Mouse (Mus musculus) hindbrain, embryonic 15.5 days (tissue): ENCODE data around the gene Hoxa2. TPM values are rescaled to one million over a fixed set of nuclear protein-coding genes. Genes with fewer than 3 reads are reported as not detected.

Source experiments
- ATAC-seq: fragments of 200-750 bp; cut with Nextera tagmentation; 2 replicates; pipeline ENCODE4 v1.8.0; 2017; ENCODE audit warnings: low read depth, moderate number of reproducible peaks, moderate TSS enrichment; ENCODE audit not compliant: low FRiP score
- H3K27ac ChIP-seq: fragments of 300-500 bp; sonication (generic); replicated peaks from 2 replicates; pipeline ENCODE4 v1.5.1; 2015; ENCODE audit warnings: mild to moderate bottlenecking, inconsistent platforms
- H3K27me3 ChIP-seq: fragments of 300-500 bp; sonication (generic); 2 replicates; pipeline ENCODE4 v1.6.1; 2015; ENCODE audit warnings: control low read depth, inconsistent platforms
- H3K36me3 ChIP-seq: fragments of 300-500 bp; sonication (generic); 2 replicates; pipeline ENCODE4 v1.6.1; 2015; ENCODE audit warnings: control low read depth, inconsistent platforms
- H3K4me1 ChIP-seq: fragments of 300-500 bp; sonication (generic); replicated peaks from 2 replicates; pipeline ENCODE4 v1.6.1; 2015; ENCODE audit warnings: control low read depth, inconsistent platforms
- H3K4me2 ChIP-seq: fragments of 300-500 bp; sonication (generic); 2 replicates; pipeline ENCODE4 v1.6.1; 2015; ENCODE audit warnings: moderate library complexity, mild to moderate bottlenecking, inconsistent platforms
- H3K4me3 ChIP-seq: fragments of 300-500 bp; sonication (generic); 2 replicates; pipeline ENCODE4 v1.5.1; 2015; ENCODE audit warnings: mild to moderate bottlenecking, inconsistent platforms
- H3K9ac ChIP-seq: fragments of 300-500 bp; sonication (generic); 2 replicates; pipeline ENCODE4 v1.6.1; 2015; ENCODE audit warnings: inconsistent platforms
- H3K9me3 ChIP-seq: fragments of 300-500 bp; sonication (generic); 2 replicates; pipeline ENCODE4 v1.6.1; 2016; ENCODE audit warnings: control low read depth, inconsistent platforms
- WGBS: fragments of 180-500 bp; shearing (Covaris S2); methylation state at CpG from one replicate; pipeline ENCODE4 v1.1.7; 2015; 5-methylcytosine and 5-hydroxymethylcytosine counted together
- polyA plus RNA-seq: library from polyadenylated mRNA; unstranded; fragments of >200 nt; fragmentation: Nextera tagmentation; extraction: Ambion mirVana; gene quantifications from 2 replicates; pipeline ENCODE4 v1.2.1, GENCODE M21; 2015

Hoxa2 gene
- polyA plus RNA-seq, 1 experiment from 2014 or later = 26.8 TPM

DNA sequence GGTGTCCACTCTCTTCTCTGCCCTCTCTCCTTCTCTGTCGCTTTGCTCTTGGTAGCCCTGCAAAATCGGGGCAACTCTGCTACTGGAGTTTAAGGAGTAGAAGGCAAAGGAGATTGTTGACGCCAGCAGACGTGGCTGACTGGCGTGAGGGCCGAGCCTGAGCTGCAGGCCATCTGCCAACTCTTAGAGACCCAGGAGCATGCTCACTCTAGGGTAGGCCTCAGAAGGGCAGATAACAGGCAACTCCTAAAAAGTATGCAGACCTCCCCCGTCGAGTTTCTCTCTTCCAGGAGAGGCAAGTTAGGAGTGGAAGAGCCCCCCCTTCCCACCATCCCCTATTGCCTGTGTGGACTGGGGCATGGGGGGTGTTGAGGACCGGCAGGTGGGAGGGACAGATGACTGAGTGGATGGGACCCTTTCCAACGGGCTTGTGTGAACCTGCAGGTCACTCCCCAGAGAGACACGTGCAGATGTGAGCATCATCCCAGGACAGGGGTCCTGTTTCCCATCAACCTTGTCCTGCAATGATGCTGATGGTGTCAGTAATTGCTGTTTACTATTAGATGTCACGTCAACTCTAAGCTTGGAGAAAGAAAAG is 5.4 kb downstream of the Hoxa2 start:
- Histone ChIP-seq H3K4me3 (peak overlapping the region; percentile 87), H3K4me1 (peaks cover 31% of the 10 kb centered on the region), H3K27ac (peak overlapping the region; percentile 89), H3K9me3 (no peaks in the 10 kb centered on the region), H3K36me3 (no peaks in the 10 kb centered on the region), H3K4me2 (peak overlapping the region; percentile 97), H3K27me3 (peaks cover 37% of the 10 kb centered on the region), H3K9ac (peak overlapping the region; percentile 67)
- WGBS = 1% methylated on average over 12 of the region's 12 CpGs
- ATAC-seq = peak; percentile 5

DNA sequence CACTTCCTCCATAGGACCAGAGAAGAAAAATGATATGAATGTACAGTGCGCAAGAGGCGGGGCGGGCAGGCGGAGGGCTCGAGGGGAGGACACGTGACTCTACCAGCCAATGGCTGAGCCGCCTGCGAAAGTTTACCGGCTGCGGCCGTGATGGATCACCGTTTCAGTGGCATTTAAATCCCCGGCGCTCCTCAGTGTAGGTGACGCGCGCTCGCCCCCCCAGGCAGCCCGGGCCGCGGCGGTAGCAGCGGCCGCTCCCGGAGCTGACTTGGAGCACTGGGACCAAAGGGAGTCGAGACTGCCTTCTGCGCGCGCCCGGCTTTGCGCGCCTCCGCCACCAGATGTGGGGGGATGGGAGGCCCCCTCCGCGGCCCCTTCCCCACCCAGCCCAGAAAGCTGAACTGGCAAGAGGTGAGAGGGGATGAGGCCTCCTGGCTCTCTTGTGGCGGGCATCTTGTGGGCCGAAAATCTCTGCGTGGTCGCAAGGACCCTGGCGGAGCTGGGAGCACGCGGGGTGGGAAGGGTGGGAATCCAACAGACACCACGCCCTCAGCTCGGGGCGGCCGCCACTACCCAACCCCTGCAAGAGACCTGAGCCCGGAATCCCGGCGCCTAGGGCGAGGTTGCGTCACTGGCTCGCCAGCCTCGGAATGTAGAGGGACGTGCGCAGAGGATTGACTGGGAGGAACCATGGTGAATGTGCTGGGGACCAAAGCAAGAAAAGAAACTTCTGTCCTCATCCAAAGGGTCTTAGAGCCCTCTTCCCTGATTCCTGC is 6.2 kb downstream of the Hoxa2 start, which contains the start of gene Hoxa1:
Gene Hoxa1, minus strand, starts transcription at position 42 of the 776 bp plus-strand sequence.
- peak within 1 kb of the TSS; percentile 97 for H3K4me2 ChIP-seq
- peak within 1 kb of the TSS; percentile 89 for H3K27ac ChIP-seq
- H3K4me3 ChIP-seq = peak within 1 kb of the TSS; percentile 87
- H3K4me1 ChIP-seq = peaks cover 31% of the 10 kb centered on the region
- peaks cover 44% of the 10 kb centered on the region for H3K27me3 ChIP-seq
- WGBS = under 1% methylated on average over 54 of the region's 55 CpGs
- no peaks in the 10 kb centered on the region for H3K36me3 ChIP-seq
- H3K9me3 ChIP-seq = no peaks in the 10 kb centered on the region
- peak within 1 kb of the TSS; percentile 67 for H3K9ac ChIP-seq
- ATAC-seq = peak; percentile 92

DNA sequence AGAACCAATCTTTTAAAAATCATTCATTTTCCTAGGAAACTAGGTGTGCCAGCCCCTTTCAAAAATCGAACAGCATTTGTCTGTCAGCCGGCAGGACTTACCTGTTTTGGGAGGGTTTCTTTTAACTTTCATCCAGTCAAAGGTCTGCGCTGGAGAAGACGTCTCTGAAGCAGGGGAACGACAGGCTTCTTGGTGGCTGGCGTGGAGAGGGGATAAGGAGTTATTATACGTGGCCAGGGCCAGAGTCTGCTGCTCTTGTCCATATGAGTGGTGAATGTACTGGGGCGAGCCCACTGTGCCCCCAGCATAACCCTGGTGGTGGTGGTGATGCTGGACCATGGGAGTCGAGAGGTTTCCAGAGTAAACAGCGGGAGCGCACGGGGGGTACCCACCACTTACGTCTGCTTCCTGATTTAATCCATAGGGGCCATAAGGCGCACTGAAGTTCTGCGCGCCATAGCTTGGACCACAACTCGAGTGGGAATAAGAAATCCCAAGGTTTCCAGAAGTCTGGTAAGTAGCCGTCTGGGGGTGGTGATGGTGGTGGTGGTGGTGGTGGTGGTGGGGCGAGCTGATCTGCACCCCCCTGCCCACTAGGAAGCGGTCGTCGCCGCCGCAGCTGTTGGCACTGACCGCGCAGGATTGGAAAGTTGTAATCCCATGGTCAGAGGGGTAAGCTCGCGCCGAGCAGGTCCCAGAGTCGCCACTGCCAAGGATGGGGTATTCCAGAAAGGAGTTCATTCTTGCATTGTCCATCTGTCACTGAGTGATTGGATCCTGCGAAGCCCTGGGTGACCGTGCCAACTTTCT is 7.0 kb downstream of the Hoxa2 start:
- no peak for ATAC-seq
- peak overlapping the region; percentile 97 for H3K4me2 ChIP-seq
- H3K27ac ChIP-seq = no peak overlapping the region
- H3K36me3 ChIP-seq = no peaks in the 10 kb centered on the region
- peaks cover 31% of the 10 kb centered on the region for H3K4me1 ChIP-seq
- 2% methylated on average over 32 of the region's 32 CpGs for WGBS
- H3K9me3 ChIP-seq = no peaks in the 10 kb centered on the region
- H3K4me3 ChIP-seq = peak overlapping the region; percentile 87
- H3K27me3 ChIP-seq = peaks cover 50% of the 10 kb centered on the region
- H3K9ac ChIP-seq = peak overlapping the region; percentile 27; the same call in 1 of the 2 replicates

DNA sequence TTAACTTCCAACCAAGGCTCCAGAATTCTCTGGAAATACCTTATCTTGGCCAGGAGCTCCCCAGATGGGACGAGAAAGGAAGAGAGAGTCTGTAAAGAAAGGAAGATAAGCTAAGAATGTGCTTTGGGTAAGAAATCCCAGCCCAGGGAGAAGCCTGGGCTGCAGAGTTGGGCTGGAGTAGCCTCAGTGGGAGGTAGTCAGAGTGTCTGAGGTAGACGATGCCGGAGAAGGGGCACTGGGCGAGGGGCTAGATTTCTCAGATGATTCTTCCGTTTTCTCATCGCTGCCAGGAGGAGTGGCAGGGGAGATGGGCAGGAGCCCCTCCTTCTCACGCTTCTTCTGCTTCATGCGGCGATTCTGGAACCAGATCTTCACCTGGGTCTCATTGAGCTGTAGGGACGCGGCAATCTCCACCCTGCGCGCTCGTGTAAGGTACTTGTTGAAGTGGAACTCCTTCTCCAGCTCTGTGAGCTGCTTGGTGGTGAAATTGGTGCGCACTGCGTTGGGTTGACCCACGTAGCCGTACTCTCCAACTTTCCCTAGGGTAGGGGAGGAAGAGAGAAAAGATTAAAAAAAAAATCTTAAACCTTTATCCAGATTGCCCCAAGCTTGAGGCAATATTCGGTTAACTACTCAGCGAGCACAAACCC is 8.0 kb downstream of the Hoxa2 start:
- no peaks in the 10 kb centered on the region for H3K9me3 ChIP-seq
- ATAC-seq = no peak
- H3K4me3 ChIP-seq = peak overlapping the region; percentile 87
- H3K36me3 ChIP-seq = no peaks in the 10 kb centered on the region
- peaks cover 31% of the 10 kb centered on the region for H3K4me1 ChIP-seq
- H3K9ac ChIP-seq = no peak overlapping the region
- H3K4me2 ChIP-seq = peak overlapping the region; percentile 97
- H3K27ac ChIP-seq = no peak overlapping the region
- peaks cover 57% of the 10 kb centered on the region for H3K27me3 ChIP-seq
- WGBS = 6% methylated on average over 20 of the region's 20 CpGs

DNA sequence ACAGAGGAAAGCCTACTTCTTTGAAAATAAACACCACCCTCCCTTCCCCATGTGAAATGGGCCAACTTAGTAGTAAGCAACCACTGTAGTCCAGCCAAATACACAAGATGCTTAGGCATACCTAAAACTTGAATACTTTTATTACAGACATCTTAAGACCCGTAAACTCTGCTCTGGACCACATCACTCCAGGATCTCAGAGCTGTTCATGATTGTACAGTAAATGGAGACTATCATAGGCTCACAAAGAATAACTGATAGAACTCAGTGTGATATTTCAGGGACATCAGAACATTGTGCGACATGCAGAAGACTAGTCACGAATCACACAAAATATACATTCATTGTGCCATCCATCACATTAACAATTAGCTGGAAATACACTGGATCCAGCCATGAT is 9.2 kb downstream of the Hoxa2 start:
- H3K36me3 ChIP-seq = no peaks in the 10 kb centered on the region
- no peak overlapping the region for H3K4me3 ChIP-seq
- H3K27ac ChIP-seq = no peak overlapping the region
- ATAC-seq = no peak
- no peaks in the 10 kb centered on the region for H3K9me3 ChIP-seq
- no peak overlapping the region for H3K9ac ChIP-seq
- H3K4me2 ChIP-seq = no peak overlapping the region
- peaks cover 30% of the 10 kb centered on the region for H3K4me1 ChIP-seq
- peaks cover 60% of the 10 kb centered on the region for H3K27me3 ChIP-seq
- 51% methylated on average over 3 of the region's 3 CpGs for WGBS

DNA sequence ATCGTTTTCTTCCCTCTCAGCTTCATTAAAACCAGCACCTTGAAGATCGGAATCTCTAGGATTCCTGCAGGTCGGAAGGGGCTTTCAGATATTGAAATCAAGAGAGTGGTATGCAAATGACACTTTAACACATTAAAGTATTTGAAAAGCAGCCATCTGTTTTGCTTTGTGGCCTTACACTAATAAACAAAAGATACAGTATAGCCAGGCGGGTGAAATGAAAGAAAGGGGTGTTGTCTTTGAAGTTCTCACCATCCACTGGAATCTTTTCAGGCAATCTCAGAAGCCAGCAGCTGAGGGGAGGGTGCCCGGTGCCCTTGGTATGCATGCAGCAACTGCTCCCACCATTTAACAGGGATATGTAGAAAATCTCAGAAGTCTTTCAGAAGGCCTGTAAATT is 10.6 kb downstream of the Hoxa2 start:
- Histone ChIP-seq H3K27me3 (peaks cover 73% of the 10 kb centered on the region), H3K4me2 (no peak overlapping the region)

DNA sequence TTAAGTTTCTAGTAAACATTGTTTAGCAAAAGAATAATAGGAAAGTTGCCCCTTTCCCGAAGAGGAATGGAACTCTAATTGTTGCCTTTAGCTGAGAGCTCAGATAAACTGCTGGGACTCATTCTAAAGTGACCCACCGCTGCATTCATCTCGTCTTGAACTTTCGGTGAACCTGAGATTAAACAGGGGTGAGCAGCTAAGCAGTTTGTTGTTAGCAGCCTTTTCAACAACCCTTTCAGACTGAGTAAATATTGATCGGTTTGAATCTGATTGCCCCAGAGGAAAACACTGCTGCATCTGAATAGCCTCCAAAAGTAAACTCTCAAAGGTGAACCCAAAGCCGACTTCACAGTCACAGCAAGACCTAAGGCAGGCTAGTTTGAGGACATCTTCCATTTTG is 11.4 kb downstream of the Hoxa2 start:
- H3K36me3 ChIP-seq = no peaks in the 10 kb centered on the region
- H3K27me3 ChIP-seq = peaks cover 73% of the 10 kb centered on the region
- no peak overlapping the region for H3K9ac ChIP-seq
- ATAC-seq = no peak
- H3K27ac ChIP-seq = no peak overlapping the region
- no peaks in the 10 kb centered on the region for H3K9me3 ChIP-seq
- no peak overlapping the region for H3K4me2 ChIP-seq
- peaks cover 9% of the 10 kb centered on the region for H3K4me1 ChIP-seq
- 5% methylated on average over 6 of the region's 6 CpGs for WGBS
- H3K4me3 ChIP-seq = no peak overlapping the region

More for the DNA sequence above, 10.6 kb downstream of the Hoxa2 start:
- 29% methylated on average over 5 of the region's 5 CpGs for WGBS
- no peak overlapping the region for H3K9ac ChIP-seq
- H3K36me3 ChIP-seq = no peaks in the 10 kb centered on the region
- H3K4me1 ChIP-seq = peaks cover 15% of the 10 kb centered on the region
- no peak overlapping the region for H3K4me3 ChIP-seq
- no peak overlapping the region for H3K27ac ChIP-seq
- ATAC-seq = no peak
- H3K9me3 ChIP-seq = no peaks in the 10 kb centered on the region

DNA sequence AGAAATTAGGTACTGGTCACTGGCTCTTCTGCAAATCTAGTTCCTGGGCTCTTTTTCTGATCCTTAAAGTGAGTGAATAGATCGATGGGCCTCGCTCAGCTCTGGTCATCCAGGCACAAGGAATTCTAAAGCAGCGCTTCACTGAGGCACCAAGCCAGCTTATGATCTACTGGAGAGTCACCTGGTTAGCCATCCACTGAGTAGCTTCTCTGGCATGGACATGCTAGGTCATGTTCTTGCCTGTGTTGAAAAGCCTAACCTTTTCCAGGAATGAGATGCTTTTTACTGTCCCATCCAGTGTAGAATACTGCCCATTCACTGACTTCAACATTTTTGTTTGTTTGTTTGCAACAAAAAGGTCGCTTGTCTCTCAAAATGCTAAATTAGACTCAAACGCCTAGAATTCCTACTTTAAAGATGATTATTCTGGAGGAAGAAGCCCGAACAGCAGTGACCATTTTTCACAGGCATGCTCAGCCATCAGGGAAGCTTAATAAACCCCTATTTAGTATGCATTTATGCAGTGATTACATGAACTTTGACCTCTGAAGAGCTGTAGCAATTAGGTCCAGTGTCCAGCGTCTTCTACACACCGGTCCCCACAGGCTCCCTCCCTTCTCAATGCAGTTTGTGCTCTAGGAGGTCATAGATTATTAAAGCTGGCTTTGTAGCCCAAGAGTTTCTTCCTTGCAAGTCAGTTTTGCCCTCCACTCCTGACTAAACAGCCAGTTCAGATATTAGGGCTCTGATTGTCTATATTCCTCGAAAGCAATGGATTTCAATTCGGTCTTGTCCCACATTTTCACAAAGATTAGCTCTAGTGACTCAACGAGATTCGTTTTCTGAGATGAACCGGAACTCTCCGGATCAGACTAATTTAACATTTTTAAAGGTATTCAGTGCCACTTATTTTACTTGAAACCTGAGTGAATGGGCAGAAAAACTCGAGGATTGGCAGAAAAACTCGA is 12.1 kb downstream of the Hoxa2 start:
- Histone ChIP-seq H3K4me3 (no peak overlapping the region), H3K27me3 (peaks cover 75% of the 10 kb centered on the region), H3K9me3 (no peaks in the 10 kb centered on the region), H3K27ac (no peak overlapping the region), H3K36me3 (no peaks in the 10 kb centered on the region), H3K9ac (no peak overlapping the region), H3K4me1 (peaks cover 2% of the 10 kb centered on the region; the same call in 1 of the 2 replicates), H3K4me2 (no peak overlapping the region)
- ATAC-seq = no peak
- WGBS = 12% methylated on average over 16 of the region's 16 CpGs

DNA sequence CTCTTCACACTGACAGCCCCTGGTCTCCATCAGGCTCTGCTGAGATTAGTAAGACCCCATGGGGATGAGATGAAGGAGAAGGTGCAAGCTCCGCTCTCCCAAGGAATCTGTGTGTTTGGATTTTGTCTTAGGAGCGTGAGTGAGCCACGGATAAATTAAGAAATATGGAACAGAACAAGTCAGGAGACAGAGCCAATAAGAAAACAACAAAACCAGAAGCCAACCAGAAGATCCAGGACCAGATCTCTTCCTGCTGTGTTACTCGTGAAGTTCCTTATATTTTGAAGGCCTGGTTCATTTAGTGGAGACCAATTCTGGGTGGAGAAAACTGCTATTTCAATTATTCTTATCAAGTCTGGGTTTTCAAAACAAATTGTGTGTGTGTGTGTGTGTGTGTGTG is 13.1 kb downstream of the Hoxa2 start:
- ATAC-seq = no peak
- peaks cover 72% of the 10 kb centered on the region for H3K27me3 ChIP-seq

DNA sequence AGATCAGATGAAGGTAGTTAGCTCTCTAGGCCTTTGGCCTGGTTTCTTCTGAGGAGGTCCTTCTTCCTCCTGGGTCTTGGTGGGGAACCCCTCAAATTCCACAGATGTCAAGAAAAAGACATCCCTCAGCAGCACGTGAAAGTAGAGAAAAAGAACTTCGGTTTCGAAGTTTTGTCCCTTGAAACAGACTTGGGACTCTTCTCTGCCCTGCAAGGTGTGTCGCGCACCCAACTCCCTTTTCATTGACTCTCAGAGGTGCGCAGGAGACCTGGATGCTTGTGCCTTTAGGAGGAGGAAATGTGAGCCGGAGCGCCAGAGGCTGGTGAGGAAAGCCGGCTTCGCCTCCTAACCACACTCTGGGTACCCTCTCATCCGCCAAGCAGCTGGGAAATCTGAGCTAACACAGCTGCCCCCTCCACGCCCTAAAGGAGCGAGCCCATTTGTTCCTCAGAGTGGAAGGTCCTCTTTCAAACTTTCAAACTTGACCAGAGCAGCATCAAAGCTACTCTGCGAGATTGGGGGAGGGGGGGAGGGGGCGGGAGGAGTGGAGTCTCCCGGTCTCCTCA is 14.1 kb downstream of the Hoxa2 start:
- Histone ChIP-seq H3K4me1 (no peaks in the 10 kb centered on the region), H3K9me3 (no peaks in the 10 kb centered on the region), H3K4me3 (no peak overlapping the region), H3K27ac (no peak overlapping the region), H3K9ac (no peak overlapping the region), H3K4me2 (no peak overlapping the region), H3K36me3 (no peaks in the 10 kb centered on the region), H3K27me3 (peaks cover 65% of the 10 kb centered on the region)
- WGBS = 10% methylated on average over 16 of the region's 16 CpGs
- ATAC-seq = no peak

More for the DNA sequence above, 13.1 kb downstream of the Hoxa2 start:
- Histone ChIP-seq H3K4me2 (no peak overlapping the region), H3K4me3 (no peak overlapping the region), H3K4me1 (no peaks in the 10 kb centered on the region), H3K27ac (no peak overlapping the region), H3K36me3 (no peaks in the 10 kb centered on the region), H3K9me3 (no peaks in the 10 kb centered on the region), H3K9ac (no peak overlapping the region)
- WGBS = 30% methylated on average over 4 of the region's 4 CpGs
